Mouse (Mus musculus): Measurements from ENCODE around the gene Camkmt. TPM values are rescaled to one million over a fixed set of nuclear protein-coding genes. Genes with fewer than 3 reads are reported as not detected.

Gene Camkmt
- polyA plus RNA-seq, 1 experiment from 2014 or later = 16.4 TPM

GRCm38 (mm10) chr17:85063560-85063959 is 26.8 kb upstream of the Camkmt start:
- H3K9ac ChIP-seq (ENCODE audit: low read depth, low read length) = no peak overlapping the region
- H3K9me3 ChIP-seq (ENCODE audit: control insufficient read depth, low read length) = no peaks in the 10 kb centered on the region
- peaks cover 10% of the 10 kb centered on the region for H3K36me3 ChIP-seq (ENCODE audit: control insufficient read depth, insufficient read depth, low read length)
- H3K4me3 ChIP-seq (ENCODE audit: low read length) = no peak overlapping the region
- no peak for ATAC-seq
- H3K4me2 ChIP-seq (ENCODE audit: low read depth, low read length) = no peak overlapping the region
- H3K4me1 ChIP-seq (ENCODE audit: control insufficient read depth, insufficient read depth, low read length) = no peaks in the 10 kb centered on the region
- H3K27me3 ChIP-seq (replicated peaks; ENCODE audit: control insufficient read depth, insufficient read depth, low read length) = no peaks in the 10 kb centered on the region
- WGBS = 91% methylated on average over 7 of the region's 7 CpGs
- no peak overlapping the region for H3K27ac ChIP-seq (ENCODE audit: low read length)

GRCm38 (mm10) chr17:85067331-85067730 is 23.0 kb upstream of the Camkmt start:
- no peak overlapping the region for H3K9ac ChIP-seq (ENCODE audit: low read depth, low read length)
- no peaks in the 10 kb centered on the region for H3K4me1 ChIP-seq (ENCODE audit: control insufficient read depth, insufficient read depth, low read length)
- H3K4me2 ChIP-seq (ENCODE audit: low read depth, low read length) = no peak overlapping the region
- peaks cover 16% of the 10 kb centered on the region for H3K36me3 ChIP-seq (ENCODE audit: control insufficient read depth, insufficient read depth, low read length)
- 97% methylated on average over 7 of the region's 7 CpGs for WGBS
- H3K27ac ChIP-seq (ENCODE audit: low read length) = no peak overlapping the region
- H3K27me3 ChIP-seq (replicated peaks; ENCODE audit: control insufficient read depth, insufficient read depth, low read length) = no peaks in the 10 kb centered on the region
- no peak overlapping the region for H3K4me3 ChIP-seq (ENCODE audit: low read length)
- ATAC-seq = no peak
- no peaks in the 10 kb centered on the region for H3K9me3 ChIP-seq (ENCODE audit: control insufficient read depth, low read length)

- Histone ChIP-seq H3K4me3 (ENCODE audit: low read length) (no peak overlapping the region), H3K36me3 (ENCODE audit: control insufficient read depth, insufficient read depth, low read length) (peaks cover 13% of the 10 kb centered on the region), H3K27me3 (replicated peaks; ENCODE audit: control insufficient read depth, insufficient read depth, low read length) (no peaks in the 10 kb centered on the region), H3K9me3 (ENCODE audit: control insufficient read depth, low read length) (no peaks in the 10 kb centered on the region), H3K4me1 (ENCODE audit: control insufficient read depth, insufficient read depth, low read length) (peaks cover 4% of the 10 kb centered on the region; the same call in 1 of the 2 replicates), H3K27ac (ENCODE audit: low read length) (no peak overlapping the region), H3K9ac (ENCODE audit: low read depth, low read length) (no peak overlapping the region), H3K4me2 (ENCODE audit: low read depth, low read length) (no peak overlapping the region)
- WGBS = 80% methylated on average over 6 of the region's 6 CpGs
- no peak for ATAC-seq
These were observed 19.7 kb upstream of the Camkmt start for GRCm38 (mm10) chr17:85070658-85071057.

GRCm38 (mm10) chr17:85071088-85071775 is 19.1 kb upstream of the Camkmt start:
- Histone ChIP-seq H3K27ac (ENCODE audit: low read length) (no peak overlapping the region), H3K4me3 (ENCODE audit: low read length) (no peak overlapping the region), H3K4me2 (ENCODE audit: low read depth, low read length) (no peak overlapping the region), H3K27me3 (replicated peaks; ENCODE audit: control insufficient read depth, insufficient read depth, low read length) (no peaks in the 10 kb centered on the region), H3K36me3 (ENCODE audit: control insufficient read depth, insufficient read depth, low read length) (peaks cover 10% of the 10 kb centered on the region), H3K9me3 (ENCODE audit: control insufficient read depth, low read length) (no peaks in the 10 kb centered on the region), H3K4me1 (ENCODE audit: control insufficient read depth, insufficient read depth, low read length) (peaks cover 4% of the 10 kb centered on the region; the same call in 1 of the 2 replicates), H3K9ac (ENCODE audit: low read depth, low read length) (no peak overlapping the region)
- no peak for ATAC-seq
- WGBS = 91% methylated on average over 8 of the region's 8 CpGs

GRCm38 (mm10) chr17:85072383-85072782 is 18.0 kb upstream of the Camkmt start:
- no peak overlapping the region for H3K27ac ChIP-seq (ENCODE audit: low read length)
- H3K4me3 ChIP-seq (ENCODE audit: low read length) = no peak overlapping the region
- H3K27me3 ChIP-seq (replicated peaks; ENCODE audit: control insufficient read depth, insufficient read depth, low read length) = no peaks in the 10 kb centered on the region
- peaks cover 12% of the 10 kb centered on the region for H3K36me3 ChIP-seq (ENCODE audit: control insufficient read depth, insufficient read depth, low read length)
- peaks cover 4% of the 10 kb centered on the region; the same call in 1 of the 2 replicates for H3K4me1 ChIP-seq (ENCODE audit: control insufficient read depth, insufficient read depth, low read length)
- WGBS = 69% methylated on average over 11 of the region's 11 CpGs
- H3K4me2 ChIP-seq (ENCODE audit: low read depth, low read length) = no peak overlapping the region
- no peak overlapping the region for H3K9ac ChIP-seq (ENCODE audit: low read depth, low read length)
- H3K9me3 ChIP-seq (ENCODE audit: control insufficient read depth, low read length) = no peaks in the 10 kb centered on the region
- ATAC-seq = no peak

- WGBS = 61% methylated on average over 7 of the region's 7 CpGs
These were observed 17.1 kb upstream of the Camkmt start for GRCm38 (mm10) chr17:85073214-85073613.

GRCm38 (mm10) chr17:85074083-85074482 is 16.3 kb upstream of the Camkmt start:
- H3K4me2 ChIP-seq (ENCODE audit: low read depth, low read length) = no peak overlapping the region
- H3K9ac ChIP-seq (ENCODE audit: low read depth, low read length) = no peak overlapping the region
- peaks cover 12% of the 10 kb centered on the region for H3K36me3 ChIP-seq (ENCODE audit: control insufficient read depth, insufficient read depth, low read length)
- peaks cover 4% of the 10 kb centered on the region; the same call in 1 of the 2 replicates for H3K4me1 ChIP-seq (ENCODE audit: control insufficient read depth, insufficient read depth, low read length)
- 91% methylated on average over 4 of the region's 4 CpGs for WGBS
- H3K27ac ChIP-seq (ENCODE audit: low read length) = no peak overlapping the region
- no peak for ATAC-seq
- no peaks in the 10 kb centered on the region for H3K27me3 ChIP-seq (replicated peaks; ENCODE audit: control insufficient read depth, insufficient read depth, low read length)
- no peaks in the 10 kb centered on the region for H3K9me3 ChIP-seq (ENCODE audit: control insufficient read depth, low read length)
- H3K4me3 ChIP-seq (ENCODE audit: low read length) = no peak overlapping the region

More at GRCm38 (mm10) chr17:85073214-85073613, 17.1 kb upstream of the Camkmt start:
- no peak overlapping the region for H3K27ac ChIP-seq (ENCODE audit: low read length)
- no peak overlapping the region for H3K4me2 ChIP-seq (ENCODE audit: low read depth, low read length)
- H3K4me1 ChIP-seq (ENCODE audit: control insufficient read depth, insufficient read depth, low read length) = peaks cover 4% of the 10 kb centered on the region; the same call in 1 of the 2 replicates
- H3K27me3 ChIP-seq (replicated peaks; ENCODE audit: control insufficient read depth, insufficient read depth, low read length) = no peaks in the 10 kb centered on the region
- H3K9ac ChIP-seq (ENCODE audit: low read depth, low read length) = no peak overlapping the region
- H3K4me3 ChIP-seq (ENCODE audit: low read length) = no peak overlapping the region
- H3K36me3 ChIP-seq (ENCODE audit: control insufficient read depth, insufficient read depth, low read length) = peaks cover 12% of the 10 kb centered on the region
- no peaks in the 10 kb centered on the region for H3K9me3 ChIP-seq (ENCODE audit: control insufficient read depth, low read length)
- peak; percentile 70 for ATAC-seq

GRCm38 (mm10) chr17:85079276-85079675 is 11.1 kb upstream of the Camkmt start:
- WGBS = 86% methylated on average over 3 of the region's 3 CpGs
- Histone ChIP-seq H3K9ac (ENCODE audit: low read depth, low read length) (no peak overlapping the region), H3K9me3 (ENCODE audit: control insufficient read depth, low read length) (no peaks in the 10 kb centered on the region), H3K4me3 (ENCODE audit: low read length) (no peak overlapping the region), H3K4me1 (ENCODE audit: control insufficient read depth, insufficient read depth, low read length) (peaks cover 5% of the 10 kb centered on the region; the same call in 1 of the 2 replicates), H3K4me2 (ENCODE audit: low read depth, low read length) (no peak overlapping the region), H3K27me3 (replicated peaks; ENCODE audit: control insufficient read depth, insufficient read depth, low read length) (no peaks in the 10 kb centered on the region), H3K27ac (ENCODE audit: low read length) (no peak overlapping the region), H3K36me3 (ENCODE audit: control insufficient read depth, insufficient read depth, low read length) (peaks cover 5% of the 10 kb centered on the region)
- ATAC-seq = no peak

GRCm38 (mm10) chr17:85080781-85081180 is 9.6 kb upstream of the Camkmt start:
- Histone ChIP-seq H3K27me3 (replicated peaks; ENCODE audit: control insufficient read depth, insufficient read depth, low read length) (no peaks in the 10 kb centered on the region), H3K9ac (ENCODE audit: low read depth, low read length) (no peak overlapping the region), H3K9me3 (ENCODE audit: control insufficient read depth, low read length) (no peaks in the 10 kb centered on the region), H3K4me1 (ENCODE audit: control insufficient read depth, insufficient read depth, low read length) (peaks cover 5% of the 10 kb centered on the region; the same call in 1 of the 2 replicates), H3K4me3 (ENCODE audit: low read length) (no peak overlapping the region), H3K27ac (ENCODE audit: low read length) (no peak overlapping the region), H3K4me2 (ENCODE audit: low read depth, low read length) (no peak overlapping the region), H3K36me3 (ENCODE audit: control insufficient read depth, insufficient read depth, low read length) (peaks cover 5% of the 10 kb centered on the region)
- no peak for ATAC-seq
- 91% methylated on average over 11 of the region's 11 CpGs for WGBS

Measured in intestine, embryonic 16.5 days (tissue).